Mouse (Mus musculus) kidney, embryonic 14.5 days (tissue): ENCODE measurements around the gene Wwox. TPM values are rescaled to one million over a fixed set of nuclear protein-coding genes. Genes with fewer than 3 reads are reported as not detected.

Source experiments
- ATAC-seq: fragments of 200-750 bp; cut with Nextera tagmentation; 2 replicates; pipeline ENCODE4 v1.8.0; 2017; ENCODE audit warnings: moderate number of reproducible peaks, mild to moderate bottlenecking, moderate TSS enrichment, moderate library complexity; ENCODE audit not compliant: low FRiP score, low TSS enrichment
- H3K27ac ChIP-seq: fragments of 300-500 bp; sonication (generic); 2 replicates; pipeline ENCODE4 v1.5.1; 2014; ENCODE audit warnings: low read depth, mild to moderate bottlenecking, low read length, moderate library complexity, mixed read lengths
- H3K27me3 ChIP-seq: fragments of 300-500 bp; sonication (generic); 2 replicates; pipeline ENCODE4 v1.6.1; 2014; ENCODE audit warnings: mild to moderate bottlenecking, low read length; ENCODE audit not compliant: control insufficient read depth, insufficient read depth
- H3K36me3 ChIP-seq: fragments of 300-500 bp; sonication (generic); 2 replicates; pipeline ENCODE4 v1.6.1; 2014; ENCODE audit warnings: low read length, mixed read lengths; ENCODE audit not compliant: control insufficient read depth, insufficient read depth
- H3K4me1 ChIP-seq: fragments of 300-500 bp; sonication (generic); 2 replicates; pipeline ENCODE4 v1.6.1; 2014; ENCODE audit warnings: low read length, mixed read lengths; ENCODE audit not compliant: control insufficient read depth, insufficient read depth
- H3K4me2 ChIP-seq: fragments of 300-500 bp; sonication (generic); replicated peaks from 2 replicates; pipeline ENCODE4 v1.6.1; 2014; ENCODE audit warnings: low read depth, mild to moderate bottlenecking, low read length
- H3K4me3 ChIP-seq: fragments of 300-500 bp; sonication (generic); 2 replicates; pipeline ENCODE4 v1.5.1; 2014; ENCODE audit warnings: mild to moderate bottlenecking, low read length
- H3K9ac ChIP-seq: fragments of 300-500 bp; sonication (generic); 2 replicates; pipeline ENCODE4 v1.6.1; 2014; ENCODE audit warnings: low read depth, mild to moderate bottlenecking, low read length, moderate library complexity
- H3K9me3 ChIP-seq: fragments of 300-500 bp; sonication (generic); 2 replicates; pipeline ENCODE4 v1.6.1; 2016; ENCODE audit warnings: low read length; ENCODE audit not compliant: control insufficient read depth
- WGBS: fragments of 180-500 bp; shearing (Covaris S2); extraction: QIAGEN DNeasy Blood & Tissue Kit; methylation state at CpG from one replicate; pipeline ENCODE4 v1.1.7; 2014; 5-methylcytosine and 5-hydroxymethylcytosine counted together
- polyA plus RNA-seq: library from polyadenylated mRNA; unstranded; fragments of >200 nt; fragmentation: Nextera tagmentation; extraction: Ambion mirVana; gene quantifications from 2 replicates; pipeline ENCODE4 v1.2.1, GENCODE M21; 2014

The Wwox gene
- polyA plus RNA-seq, 1 experiment from 2014 or later = 17.0 TPM

DNA sequence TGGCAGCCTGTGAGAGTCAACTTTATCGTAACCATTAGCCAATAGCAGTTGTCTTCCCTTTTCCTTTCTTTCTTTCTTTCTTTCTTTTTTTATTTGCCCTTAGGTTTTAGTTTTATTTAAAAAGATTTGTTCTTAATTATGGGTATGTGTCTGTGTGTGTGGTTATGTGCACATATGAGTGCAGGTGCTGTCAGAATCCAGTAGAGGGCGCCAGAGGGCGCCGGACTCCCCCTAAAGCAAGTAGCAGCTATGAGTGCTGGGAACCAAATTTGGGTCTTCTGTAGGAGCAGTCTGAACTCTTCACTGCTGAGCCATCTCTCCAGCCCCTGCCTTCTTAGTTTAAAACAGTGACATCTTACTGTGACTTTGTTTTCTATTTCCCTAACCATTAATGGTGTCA, 529.4 kb downstream of the Wwox start:
- H3K4me2 ChIP-seq = no peak overlapping the region
- 0 out of 2 replicates have a peak, but pooled peaks cover 9% of the 10 kb centered on the region for H3K4me1 ChIP-seq
- 87% methylated on average over 4 of the region's 4 CpGs for WGBS
- no peak for ATAC-seq
- no peak overlapping the region for H3K4me3 ChIP-seq
- H3K36me3 ChIP-seq = no peaks in the 10 kb centered on the region
- H3K27me3 ChIP-seq = no peaks in the 10 kb centered on the region
- no peak overlapping the region for H3K27ac ChIP-seq
- H3K9me3 ChIP-seq = peaks cover 6% of the 10 kb centered on the region; the same call in 1 of the 2 replicates
- H3K9ac ChIP-seq = no peak overlapping the region

DNA sequence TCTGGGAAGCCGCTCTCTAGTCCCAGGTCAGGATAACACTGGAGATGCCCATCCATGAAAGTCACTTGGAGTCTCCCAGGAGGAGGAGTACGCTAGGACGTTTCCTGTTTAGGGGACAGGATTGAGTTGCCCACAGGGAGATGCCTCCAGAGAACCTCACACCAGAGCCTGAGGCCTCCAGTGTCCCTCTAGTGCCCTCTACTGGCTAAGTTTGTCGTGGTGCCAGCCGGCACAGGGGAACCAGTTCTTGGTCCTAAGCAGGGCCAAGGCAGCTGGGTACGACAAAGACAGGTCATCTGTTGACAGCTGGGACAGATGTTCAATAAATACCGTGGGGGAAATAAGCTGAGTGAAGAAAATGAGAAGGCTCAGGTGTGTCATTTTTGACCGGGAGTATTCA, 531.9 kb downstream of the Wwox start:
- Histone ChIP-seq H3K27me3 (no peaks in the 10 kb centered on the region), H3K9me3 (peaks cover 6% of the 10 kb centered on the region; the same call in 1 of the 2 replicates), H3K4me1 (0 out of 2 replicates have a peak, but pooled peaks cover 9% of the 10 kb centered on the region), H3K9ac (no peak overlapping the region), H3K27ac (no peak overlapping the region), H3K4me3 (no peak overlapping the region), H3K4me2 (no peak overlapping the region), H3K36me3 (no peaks in the 10 kb centered on the region)
- 39% methylated on average over 8 of the region's 8 CpGs for WGBS
- ATAC-seq = peak; percentile 80; the same call in 1 of the 2 replicates

- no peaks in the 10 kb centered on the region for H3K27me3 ChIP-seq
- 0 out of 2 replicates have a peak, but pooled peaks cover 9% of the 10 kb centered on the region for H3K4me1 ChIP-seq
- H3K9ac ChIP-seq = no peak overlapping the region
- no peaks in the 10 kb centered on the region for H3K36me3 ChIP-seq
- WGBS = 33% methylated on average over 12 of the region's 12 CpGs
- H3K27ac ChIP-seq = no peak overlapping the region
- H3K4me3 ChIP-seq = no peak overlapping the region
- H3K9me3 ChIP-seq = peaks cover 6% of the 10 kb centered on the region; the same call in 1 of the 2 replicates
- no peak overlapping the region for H3K4me2 ChIP-seq
- ATAC-seq = no peak
Measured at GRCm38 (mm10) chr8:114973002-114973461, 533.6 kb downstream of the Wwox start.

DNA sequence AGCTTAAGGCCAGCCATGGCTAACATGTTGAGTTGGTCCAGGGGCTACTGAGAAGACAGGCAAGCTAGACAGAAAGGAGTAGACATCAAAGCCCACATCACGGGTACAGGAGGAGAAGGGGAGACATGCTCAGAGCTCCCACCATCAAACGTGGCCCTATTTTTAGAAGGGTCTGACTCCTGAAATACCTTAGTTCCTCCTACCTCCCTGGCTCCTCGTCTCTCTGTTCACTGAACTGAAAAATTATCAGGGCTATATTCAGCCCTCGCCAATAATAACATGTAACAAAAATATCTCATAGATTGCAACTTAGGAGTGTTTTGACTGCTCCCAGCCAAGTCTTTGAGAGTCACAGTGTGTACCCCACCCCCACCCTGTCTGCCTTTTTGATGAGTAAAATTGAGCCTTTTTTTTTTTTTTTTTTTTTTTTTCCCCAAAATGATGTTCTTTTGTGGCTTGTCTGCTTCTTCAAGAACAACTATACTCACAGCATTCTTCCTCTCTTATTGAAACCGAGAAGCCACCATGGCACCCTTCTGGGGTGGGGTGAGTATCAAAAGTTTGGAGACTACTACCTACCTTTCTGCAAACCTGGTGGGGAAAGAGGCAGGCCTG, 535.0 kb downstream of the Wwox start:
- Histone ChIP-seq H3K27me3 (no peaks in the 10 kb centered on the region), H3K4me2 (no peak overlapping the region), H3K4me1 (0 out of 2 replicates have a peak, but pooled peaks cover 9% of the 10 kb centered on the region), H3K9ac (no peak overlapping the region), H3K36me3 (no peaks in the 10 kb centered on the region), H3K9me3 (no peaks in the 10 kb centered on the region), H3K4me3 (no peak overlapping the region), H3K27ac (no peak overlapping the region)
- ATAC-seq = no peak
- WGBS = 57% methylated on average over 5 of the region's 5 CpGs

DNA sequence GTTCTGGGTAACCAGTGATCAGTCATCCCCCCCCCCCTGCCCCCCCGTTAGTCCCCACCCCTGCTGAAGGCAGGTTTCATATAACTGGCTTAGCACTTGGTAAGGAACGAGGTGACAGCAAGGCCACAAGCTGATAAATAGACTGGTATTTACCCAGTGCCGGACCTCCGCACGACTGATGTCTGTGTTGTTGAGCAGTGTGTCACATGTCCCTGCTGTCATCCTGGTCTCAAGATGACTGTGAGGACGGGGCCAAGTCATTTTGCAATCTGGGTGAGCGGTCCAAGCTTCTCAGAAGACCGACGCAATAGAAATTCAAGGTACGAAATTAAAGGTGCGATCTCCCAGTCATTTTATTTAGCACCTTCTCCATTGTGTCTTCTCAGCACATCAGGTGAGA, 538.3 kb downstream of the Wwox start:
- Histone ChIP-seq H3K4me1 (0 out of 2 replicates have a peak, but pooled peaks cover 5% of the 10 kb centered on the region), H3K36me3 (no peaks in the 10 kb centered on the region), H3K27ac (no peak overlapping the region), H3K9me3 (no peaks in the 10 kb centered on the region; the same call in 1 of the 2 replicates), H3K4me3 (no peak overlapping the region), H3K4me2 (no peak overlapping the region), H3K9ac (no peak overlapping the region), H3K27me3 (no peaks in the 10 kb centered on the region)
- WGBS = 71% methylated on average over 11 of the region's 11 CpGs
- no peak for ATAC-seq

GRCm38 (mm10) chr8:114978206-114978960, 538.9 kb downstream of the Wwox start:
- WGBS = 71% methylated on average over 15 of the region's 15 CpGs
- Histone ChIP-seq H3K4me2 (no peak overlapping the region), H3K9ac (no peak overlapping the region), H3K27ac (no peak overlapping the region), H3K36me3 (no peaks in the 10 kb centered on the region), H3K4me3 (no peak overlapping the region), H3K9me3 (no peaks in the 10 kb centered on the region; the same call in 1 of the 2 replicates), H3K4me1 (no peaks in the 10 kb centered on the region), H3K27me3 (no peaks in the 10 kb centered on the region)
- ATAC-seq = no peak

- no peaks in the 10 kb centered on the region; the same call in 1 of the 2 replicates for H3K9me3 ChIP-seq
- H3K4me1 ChIP-seq = no peaks in the 10 kb centered on the region
- no peaks in the 10 kb centered on the region for H3K36me3 ChIP-seq
- no peak overlapping the region for H3K27ac ChIP-seq
- ATAC-seq = no peak
- no peak overlapping the region for H3K4me3 ChIP-seq
- H3K27me3 ChIP-seq = no peaks in the 10 kb centered on the region
- no peak overlapping the region for H3K9ac ChIP-seq
- no peak overlapping the region for H3K4me2 ChIP-seq
Measured at GRCm38 (mm10) chr8:114979671-114980070, 540.2 kb downstream of the Wwox start.

DNA sequence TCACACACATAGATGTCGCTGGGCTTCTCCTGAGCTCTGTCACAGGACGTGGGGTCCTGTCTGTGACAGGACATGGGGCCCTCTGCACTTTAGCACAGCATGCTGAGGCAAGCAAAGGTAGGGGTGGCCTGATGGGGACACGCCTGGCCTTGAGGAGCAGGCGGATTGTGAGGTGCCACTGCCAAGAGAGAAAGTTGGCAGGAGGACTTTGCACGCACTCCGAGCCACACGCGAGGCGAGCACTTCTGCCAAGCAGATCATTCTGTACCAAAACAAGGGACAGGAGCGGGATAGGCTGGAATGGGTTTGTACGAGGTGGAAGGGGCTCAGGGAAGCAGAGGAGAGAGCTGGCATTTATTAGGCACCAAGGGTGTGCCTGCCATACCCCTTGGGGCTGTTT, 543.3 kb downstream of the Wwox start:
- WGBS = 91% methylated on average over 11 of the region's 11 CpGs
- no peak overlapping the region for H3K9ac ChIP-seq
- no peaks in the 10 kb centered on the region; the same call in 1 of the 2 replicates for H3K9me3 ChIP-seq
- no peaks in the 10 kb centered on the region for H3K27me3 ChIP-seq
- no peak overlapping the region for H3K4me3 ChIP-seq
- H3K4me1 ChIP-seq = no peaks in the 10 kb centered on the region
- no peak overlapping the region for H3K27ac ChIP-seq
- H3K36me3 ChIP-seq = no peaks in the 10 kb centered on the region
- no peak for ATAC-seq
- H3K4me2 ChIP-seq = no peak overlapping the region

DNA sequence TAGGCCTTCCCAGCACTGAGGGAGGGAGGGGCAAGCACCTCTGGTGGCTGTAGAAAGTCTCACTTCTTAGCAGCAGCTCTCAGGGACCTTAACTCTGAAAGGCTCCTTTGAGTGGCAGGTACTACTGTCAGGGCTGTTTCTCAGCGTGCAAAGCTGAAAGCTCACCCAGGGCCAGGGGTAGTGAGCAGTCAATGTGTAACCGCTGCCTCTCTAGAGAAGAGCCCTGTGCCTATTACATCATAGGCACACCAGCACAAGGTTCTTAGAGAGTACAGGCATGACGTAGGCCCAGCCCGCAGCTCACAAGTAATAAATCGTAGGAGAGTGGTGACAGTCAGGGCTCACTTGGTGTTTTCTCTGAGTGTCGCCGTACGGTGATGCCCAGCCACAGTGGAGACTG, 545.0 kb downstream of the Wwox start:
- Histone ChIP-seq H3K4me1 (no peaks in the 10 kb centered on the region), H3K4me2 (no peak overlapping the region), H3K4me3 (no peak overlapping the region), H3K9me3 (no peaks in the 10 kb centered on the region; the same call in 1 of the 2 replicates), H3K27ac (no peak overlapping the region), H3K9ac (no peak overlapping the region), H3K27me3 (no peaks in the 10 kb centered on the region), H3K36me3 (no peaks in the 10 kb centered on the region)
- ATAC-seq = no peak
- WGBS = 68% methylated on average over 8 of the region's 8 CpGs
